Mouse (Mus musculus) limb, embryonic 12.5 days (tissue): ENCODE measurements around the gene Vat1l. TPM values are rescaled to one million over a fixed set of nuclear protein-coding genes. Genes with fewer than 3 reads are reported as not detected.
A peak's percentile ranks its signal among the peaks of the same experiment; 100 is the strongest.

ENCODE experiments used
- ATAC-seq: fragments of 200-750 bp; cut with Nextera tagmentation; 2 replicates; pipeline ENCODE4 v1.8.0; 2017; ENCODE audit warnings: low read depth, moderate TSS enrichment; ENCODE audit not compliant: insufficient number of reproducible peaks, insufficient read depth, low FRiP score, low TSS enrichment
- H3K27ac ChIP-seq: fragments of 300-500 bp; sonication (generic); 2 replicates; pipeline ENCODE4 v1.5.1; 2016; ENCODE audit warnings: mild to moderate bottlenecking, moderate library complexity
- H3K27me3 ChIP-seq: fragments of 300-500 bp; sonication (generic); 2 replicates; pipeline ENCODE4 v1.6.1; 2016; ENCODE audit warnings: mild to moderate bottlenecking, moderate library complexity
- H3K36me3 ChIP-seq: fragments of 300-500 bp; sonication (generic); 2 replicates; pipeline ENCODE4 v1.6.1; 2016; ENCODE audit warnings: mild to moderate bottlenecking, moderate library complexity
- H3K4me1 ChIP-seq: fragments of 300-500 bp; sonication (generic); replicated peaks from 2 replicates; pipeline ENCODE4 v1.6.1; 2016
- H3K4me2 ChIP-seq: fragments of 300-500 bp; sonication (generic); 2 replicates; pipeline ENCODE4 v1.6.1; 2016; ENCODE audit warnings: mild to moderate bottlenecking, moderate library complexity
- H3K4me3 ChIP-seq: fragments of 300-500 bp; sonication (generic); replicated peaks from 2 replicates; pipeline ENCODE4 v1.5.1; 2016; ENCODE audit warnings: mild to moderate bottlenecking
- H3K9ac ChIP-seq: fragments of 300-500 bp; sonication (generic); replicated peaks from 2 replicates; pipeline ENCODE4 v1.6.1; 2016; ENCODE audit warnings: mild to moderate bottlenecking, moderate library complexity
- H3K9me3 ChIP-seq: fragments of 300-500 bp; sonication (generic); 2 replicates; pipeline ENCODE4 v1.6.1; 2016; ENCODE audit warnings: mild to moderate bottlenecking, moderate library complexity
- WGBS: fragments of 180-500 bp; shearing (Covaris S2); methylation state at CpG from one replicate; pipeline ENCODE4 v1.1.7; 2016; 5-methylcytosine and 5-hydroxymethylcytosine counted together
- polyA plus RNA-seq: library from polyadenylated mRNA; unstranded; fragments of >200 nt; fragmentation: Nextera tagmentation; extraction: Ambion mirVana; gene quantifications from 2 replicates; pipeline ENCODE4 v1.2.1, GENCODE M21; 2016

Vat1l gene
- polyA plus RNA-seq, result 2.9 and 3.7 TPM in 2 replicates

DNA sequence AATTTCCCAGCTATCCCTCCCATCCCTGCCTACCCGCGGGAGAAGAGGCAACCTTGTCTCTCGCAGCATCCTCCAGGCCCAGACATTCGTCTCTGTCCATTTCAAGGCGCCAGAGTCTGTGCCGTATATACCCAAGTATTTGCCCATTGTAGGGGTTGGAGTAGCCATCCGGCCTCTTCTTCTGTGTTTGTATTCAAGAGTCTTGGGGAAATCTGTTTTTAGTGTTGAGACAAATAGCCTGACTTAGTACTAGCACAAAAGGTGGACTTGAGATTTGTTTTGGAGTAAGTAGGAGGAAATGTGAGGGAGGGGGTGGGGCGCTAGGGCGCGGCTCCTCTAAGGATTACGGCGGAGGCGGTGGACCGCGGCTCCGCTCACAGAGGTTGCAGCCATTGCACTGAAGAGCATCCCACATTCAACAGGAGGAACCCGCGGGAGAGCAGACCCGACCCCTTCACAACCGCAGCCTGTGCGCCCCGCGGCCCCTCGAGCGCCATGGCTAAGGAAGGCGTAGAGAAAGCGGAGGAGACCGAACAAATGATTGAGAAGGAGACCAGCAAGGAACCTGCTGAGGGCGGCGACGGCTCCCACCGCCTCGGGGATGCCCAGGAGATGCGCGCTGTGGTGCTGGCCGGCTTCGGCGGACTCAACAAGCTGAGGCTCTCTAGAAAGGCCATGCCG lies at the start of gene Vat1l:
TSS of gene Vat1l (plus strand) at position 392 of the 681 bp plus-strand sequence.
- ATAC-seq, result no peak
- WGBS, result under 1% methylated on average over 39 of the region's 39 CpGs
- Histone ChIP-seq H3K9me3 (no peaks in the 10 kb centered on the region), H3K9ac (peak within 1 kb of the TSS; percentile 56), H3K4me3 (peak within 1 kb of the TSS; percentile 56), H3K27ac (no peak within 1 kb of the TSS), H3K36me3 (no peaks in the 10 kb centered on the region), H3K4me2 (peak within 1 kb of the TSS; percentile 94), H3K27me3 (peaks cover 55% of the 10 kb centered on the region), H3K4me1 (peaks cover 17% of the 10 kb centered on the region)

GRCm38 (mm10) chr8:114158586-114158985 lies 46.8 kb upstream of the Vat1l start:
- Histone ChIP-seq H3K4me2 (no peak overlapping the region), H3K27ac (no peak overlapping the region), H3K9me3 (no peaks in the 10 kb centered on the region), H3K4me1 (peaks cover 4% of the 10 kb centered on the region; the same call in 1 of the 2 replicates), H3K4me3 (no peak overlapping the region), H3K9ac (no peak overlapping the region), H3K36me3 (no peaks in the 10 kb centered on the region), H3K27me3 (no peaks in the 10 kb centered on the region)
- ATAC-seq, result no peak
- WGBS, result 49% methylated on average over 2 of the region's 2 CpGs

DNA sequence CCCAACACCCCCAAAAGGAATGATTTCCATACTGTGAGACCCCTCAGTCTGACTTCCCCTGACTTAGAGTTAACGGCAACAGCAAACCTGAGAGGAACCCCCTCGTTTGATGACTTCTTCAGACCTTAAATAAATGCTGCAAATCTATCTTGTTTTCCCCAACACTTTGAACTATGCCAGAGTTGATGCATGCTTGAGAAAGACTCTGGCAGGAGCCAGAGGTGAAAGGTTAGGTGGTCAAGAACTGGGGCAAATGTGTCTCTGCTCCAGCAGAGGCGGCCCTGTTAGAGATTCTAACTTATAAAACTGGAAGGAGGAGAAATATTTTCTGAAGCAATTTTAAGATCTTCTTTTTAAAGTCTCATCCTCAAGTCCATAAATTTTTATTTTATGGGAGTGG lies 45.7 kb upstream of the Vat1l start:
- no peaks in the 10 kb centered on the region; the same call in 1 of the 2 replicates for H3K4me1 ChIP-seq
- no peak overlapping the region for H3K4me3 ChIP-seq
- H3K27ac ChIP-seq, result no peak overlapping the region
- no peaks in the 10 kb centered on the region for H3K9me3 ChIP-seq
- no peak overlapping the region for H3K4me2 ChIP-seq
- no peaks in the 10 kb centered on the region for H3K36me3 ChIP-seq
- no peak for ATAC-seq
- WGBS, result 61% methylated on average over 3 of the region's 3 CpGs
- no peaks in the 10 kb centered on the region for H3K27me3 ChIP-seq
- H3K9ac ChIP-seq, result no peak overlapping the region

DNA sequence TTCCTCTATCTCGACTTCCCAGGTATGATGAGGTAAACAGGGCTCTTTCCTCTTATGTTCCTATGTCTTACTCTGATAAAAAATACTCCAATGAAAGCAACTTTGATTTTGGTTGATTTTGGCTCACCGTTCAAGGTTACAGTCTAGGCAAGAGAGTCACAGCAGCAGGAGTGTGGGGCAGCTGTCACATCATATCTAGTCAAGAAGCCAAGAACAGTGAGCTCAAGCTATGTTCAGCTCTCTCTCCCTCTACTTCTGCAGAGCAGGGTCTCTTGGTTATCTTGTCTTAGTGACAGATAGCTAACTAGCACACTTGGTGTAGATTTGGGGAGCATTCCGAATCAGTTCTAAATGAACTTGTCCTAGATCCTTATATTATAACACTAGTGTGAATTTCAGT lies 41.5 kb upstream of the Vat1l start:
- Histone ChIP-seq H3K9me3 (no peaks in the 10 kb centered on the region), H3K4me1 (no peaks in the 10 kb centered on the region), H3K4me3 (no peak overlapping the region), H3K36me3 (no peaks in the 10 kb centered on the region), H3K4me2 (no peak overlapping the region), H3K27me3 (no peaks in the 10 kb centered on the region), H3K27ac (no peak overlapping the region), H3K9ac (no peak overlapping the region)
- ATAC-seq, result no peak
- WGBS, result 86% methylated on average over 3 of the region's 3 CpGs

GRCm38 (mm10) chr8:114164444-114165096 lies 40.8 kb upstream of the Vat1l start:
- 89% methylated on average over 6 of the region's 6 CpGs for WGBS
- no peak overlapping the region for H3K27ac ChIP-seq
- no peaks in the 10 kb centered on the region for H3K9me3 ChIP-seq
- H3K9ac ChIP-seq, result no peak overlapping the region
- H3K4me1 ChIP-seq, result no peaks in the 10 kb centered on the region
- no peak overlapping the region for H3K4me2 ChIP-seq
- ATAC-seq, result no peak
- H3K4me3 ChIP-seq, result no peak overlapping the region
- H3K36me3 ChIP-seq, result no peaks in the 10 kb centered on the region
- no peaks in the 10 kb centered on the region for H3K27me3 ChIP-seq

DNA sequence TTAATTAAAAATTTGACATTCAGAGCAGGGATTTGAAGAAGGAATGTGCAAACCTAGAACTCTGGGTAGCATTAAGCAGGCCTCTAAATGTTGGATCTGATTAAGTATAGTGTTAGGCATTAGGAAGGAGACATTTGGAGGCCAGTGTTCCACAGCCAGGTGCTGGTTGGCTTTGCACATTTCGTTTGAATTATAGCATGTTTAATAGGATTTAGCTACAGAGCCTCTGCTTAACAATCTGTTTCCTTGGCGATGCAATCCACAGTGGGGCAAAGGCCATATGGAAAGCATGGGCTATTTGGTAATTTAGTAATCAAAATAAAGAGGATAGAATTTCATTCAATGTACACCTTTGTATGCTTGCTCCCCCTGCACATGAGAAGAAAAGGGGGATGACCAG lies 39.7 kb upstream of the Vat1l start:
- H3K9ac ChIP-seq, result no peak overlapping the region
- no peak overlapping the region for H3K4me3 ChIP-seq
- ATAC-seq, result no peak
- H3K27ac ChIP-seq, result no peak overlapping the region
- 21% methylated on average over 2 of the region's 2 CpGs for WGBS
- H3K36me3 ChIP-seq, result no peaks in the 10 kb centered on the region
- H3K9me3 ChIP-seq, result no peaks in the 10 kb centered on the region
- no peak overlapping the region for H3K4me2 ChIP-seq
- no peaks in the 10 kb centered on the region for H3K4me1 ChIP-seq
- no peaks in the 10 kb centered on the region for H3K27me3 ChIP-seq

GRCm38 (mm10) chr8:114176721-114177120 lies 28.7 kb upstream of the Vat1l start:
- no peaks in the 10 kb centered on the region for H3K36me3 ChIP-seq
- H3K27me3 ChIP-seq, result no peaks in the 10 kb centered on the region
- no peaks in the 10 kb centered on the region for H3K9me3 ChIP-seq
- H3K9ac ChIP-seq, result no peak overlapping the region
- WGBS, result 65% methylated on average over 3 of the region's 3 CpGs
- H3K4me3 ChIP-seq, result no peak overlapping the region
- H3K4me1 ChIP-seq, result no peaks in the 10 kb centered on the region
- no peak overlapping the region for H3K4me2 ChIP-seq
- H3K27ac ChIP-seq, result no peak overlapping the region
- no peak for ATAC-seq

GRCm38 (mm10) chr8:114193334-114193733 lies 12.1 kb upstream of the Vat1l start:
- Histone ChIP-seq H3K9ac (no peak overlapping the region), H3K36me3 (no peaks in the 10 kb centered on the region), H3K4me1 (no peaks in the 10 kb centered on the region), H3K4me3 (no peak overlapping the region), H3K9me3 (no peaks in the 10 kb centered on the region), H3K27me3 (no peaks in the 10 kb centered on the region), H3K4me2 (no peak overlapping the region), H3K27ac (no peak overlapping the region)
- no peak for ATAC-seq
- 88% methylated on average over 5 of the region's 5 CpGs for WGBS

GRCm38 (mm10) chr8:114198990-114199389 lies 6.4 kb upstream of the Vat1l start:
- Histone ChIP-seq H3K4me2 (no peak overlapping the region), H3K27me3 (peaks cover 15% of the 10 kb centered on the region), H3K9ac (no peak overlapping the region), H3K36me3 (no peaks in the 10 kb centered on the region), H3K4me3 (no peak overlapping the region), H3K9me3 (no peaks in the 10 kb centered on the region), H3K4me1 (no peaks in the 10 kb centered on the region), H3K27ac (no peak overlapping the region)
- WGBS, result 49% methylated on average over 2 of the region's 2 CpGs
- ATAC-seq, result no peak

GRCm38 (mm10) chr8:114206421-114206983 lies 1.1 kb downstream of the Vat1l start:
- H3K4me2 ChIP-seq, result peak overlapping the region; percentile 94
- no peak overlapping the region for H3K27ac ChIP-seq
- H3K36me3 ChIP-seq, result no peaks in the 10 kb centered on the region
- peaks cover 4% of the 10 kb centered on the region for H3K9me3 ChIP-seq
- H3K9ac ChIP-seq, result no peak overlapping the region
- 0% methylated on average over 8 of the region's 8 CpGs for WGBS
- peaks cover 17% of the 10 kb centered on the region for H3K4me1 ChIP-seq
- no peak for ATAC-seq
- H3K4me3 ChIP-seq, result peak overlapping the region; percentile 56; the same call in 1 of the 2 replicates
- peaks cover 55% of the 10 kb centered on the region for H3K27me3 ChIP-seq

- 37% methylated on average over 4 of the region's 4 CpGs for WGBS
- H3K27ac ChIP-seq, result no peak overlapping the region
- H3K27me3 ChIP-seq, result peaks cover 55% of the 10 kb centered on the region
- peak overlapping the region; percentile 94 for H3K4me2 ChIP-seq
- H3K36me3 ChIP-seq, result no peaks in the 10 kb centered on the region
- no peak overlapping the region for H3K9ac ChIP-seq
- peaks cover 9% of the 10 kb centered on the region for H3K9me3 ChIP-seq
- H3K4me1 ChIP-seq, result peaks cover 17% of the 10 kb centered on the region
- ATAC-seq, result no peak
- H3K4me3 ChIP-seq, result no peak overlapping the region
Observed at GRCm38 (mm10) chr8:114207026-114207425, 1.6 kb downstream of the Vat1l start.
